Mouse (Mus musculus) limb, embryonic 15.5 days (tissue): ENCODE results near the gene Cdc26. TPM values are rescaled to one million over a fixed set of nuclear protein-coding genes. Genes with fewer than 3 reads are reported as not detected.
A peak's percentile ranks its signal among the peaks of the same experiment; 100 is the strongest.

ENCODE experiments used
- ATAC-seq: fragments of 200-750 bp; cut with Nextera tagmentation; 2 replicates; pipeline ENCODE4 v1.8.0; 2017; ENCODE audit warnings: low read depth, moderate TSS enrichment; ENCODE audit not compliant: insufficient number of reproducible peaks, low FRiP score, low TSS enrichment
- H3K27ac ChIP-seq: fragments of 300-500 bp; sonication (generic); 2 replicates; pipeline ENCODE4 v1.5.1; 2015; ENCODE audit warnings: moderate library complexity, mild to moderate bottlenecking, inconsistent platforms
- H3K27me3 ChIP-seq: fragments of 300-500 bp; sonication (generic); 2 replicates; pipeline ENCODE4 v1.6.1; 2015; ENCODE audit warnings: inconsistent platforms
- H3K36me3 ChIP-seq: fragments of 300-500 bp; sonication (generic); 2 replicates; pipeline ENCODE4 v1.6.1; 2015; ENCODE audit warnings: inconsistent platforms
- H3K4me1 ChIP-seq: fragments of 300-500 bp; sonication (generic); 2 replicates; pipeline ENCODE4 v1.6.1; 2015; ENCODE audit warnings: inconsistent platforms
- H3K4me2 ChIP-seq: fragments of 300-500 bp; sonication (generic); 2 replicates; pipeline ENCODE4 v1.6.1; 2015; ENCODE audit warnings: mild to moderate bottlenecking, inconsistent platforms
- H3K4me3 ChIP-seq: fragments of 300-500 bp; sonication (generic); 2 replicates; pipeline ENCODE4 v1.5.1; 2015; ENCODE audit warnings: mild to moderate bottlenecking, inconsistent platforms
- H3K9ac ChIP-seq: fragments of 300-500 bp; sonication (generic); 2 replicates; pipeline ENCODE4 v1.6.1; 2015; ENCODE audit warnings: inconsistent platforms
- H3K9me3 ChIP-seq: fragments of 300-500 bp; sonication (generic); 2 replicates; pipeline ENCODE4 v1.6.1; 2016; ENCODE audit warnings: inconsistent platforms
- WGBS: fragments of 180-500 bp; shearing (Covaris S2); methylation state at CpG from one replicate; pipeline ENCODE4 v1.1.7; 2015; 5-methylcytosine and 5-hydroxymethylcytosine counted together
- polyA plus RNA-seq: library from polyadenylated mRNA; unstranded; fragments of >200 nt; fragmentation: Nextera tagmentation; extraction: Ambion mirVana; gene quantifications from 2 replicates; pipeline ENCODE4 v1.2.1, GENCODE M21; 2015

Cdc26 gene
- polyA plus RNA-seq, 1 experiment from 2014 or later: 156 TPM

- H3K27ac ChIP-seq: no peak overlapping the region
- H3K4me1 ChIP-seq: peaks cover 2% of the 10 kb centered on the region; the same call in 1 of the 2 replicates
- no peak for ATAC-seq
- H3K9ac ChIP-seq: no peak overlapping the region
- no peak overlapping the region for H3K4me2 ChIP-seq
- H3K36me3 ChIP-seq: no peaks in the 10 kb centered on the region
- no peaks in the 10 kb centered on the region for H3K9me3 ChIP-seq
- no peaks in the 10 kb centered on the region for H3K27me3 ChIP-seq
- 43% methylated on average over 7 of the region's 7 CpGs for WGBS
- no peak overlapping the region for H3K4me3 ChIP-seq
These were observed 34.8 kb downstream of the Cdc26 start for GRCm38 (mm10) chr4:62373668-62374067.

- no peak overlapping the region for H3K4me3 ChIP-seq
- ATAC-seq: no peak
- WGBS: 75% methylated on average over 9 of the region's 9 CpGs
- no peak overlapping the region for H3K4me2 ChIP-seq
- H3K9ac ChIP-seq: no peak overlapping the region
- H3K9me3 ChIP-seq: no peaks in the 10 kb centered on the region
- H3K36me3 ChIP-seq: no peaks in the 10 kb centered on the region
- H3K27me3 ChIP-seq: no peaks in the 10 kb centered on the region
- H3K4me1 ChIP-seq: peaks cover 2% of the 10 kb centered on the region; the same call in 1 of the 2 replicates
- H3K27ac ChIP-seq: no peak overlapping the region
These were observed 35.5 kb downstream of the Cdc26 start for GRCm38 (mm10) chr4:62372818-62373520.

- Histone ChIP-seq H3K27me3 (no peaks in the 10 kb centered on the region), H3K9ac (no peak overlapping the region), H3K4me1 (peaks cover 2% of the 10 kb centered on the region; the same call in 1 of the 2 replicates), H3K4me3 (no peak overlapping the region), H3K27ac (no peak overlapping the region), H3K4me2 (no peak overlapping the region), H3K9me3 (no peaks in the 10 kb centered on the region), H3K36me3 (no peaks in the 10 kb centered on the region)
- WGBS: 48% methylated on average over 1 of the region's 1 CpGs
- ATAC-seq: no peak
These were observed 36.0 kb downstream of the Cdc26 start for GRCm38 (mm10) chr4:62372410-62372809.

- no peaks in the 10 kb centered on the region for H3K9me3 ChIP-seq
- H3K4me2 ChIP-seq: no peak overlapping the region
- no peaks in the 10 kb centered on the region for H3K36me3 ChIP-seq
- no peak for ATAC-seq
- H3K9ac ChIP-seq: no peak overlapping the region
- WGBS: 84% methylated on average over 3 of the region's 3 CpGs
- peaks cover 2% of the 10 kb centered on the region; the same call in 1 of the 2 replicates for H3K4me1 ChIP-seq
- no peak overlapping the region for H3K27ac ChIP-seq
- H3K4me3 ChIP-seq: no peak overlapping the region
- no peaks in the 10 kb centered on the region for H3K27me3 ChIP-seq
These were observed 39.4 kb downstream of the Cdc26 start for GRCm38 (mm10) chr4:62369091-62369490.

GRCm38 (mm10) chr4:62367586-62367985 lies 40.9 kb downstream of the Cdc26 start:
- Histone ChIP-seq H3K9me3 (no peaks in the 10 kb centered on the region), H3K27ac (no peak overlapping the region), H3K9ac (no peak overlapping the region), H3K4me2 (no peak overlapping the region), H3K4me3 (no peak overlapping the region), H3K4me1 (peaks cover under 1% of the 10 kb centered on the region; the same call in 1 of the 2 replicates), H3K27me3 (no peaks in the 10 kb centered on the region), H3K36me3 (no peaks in the 10 kb centered on the region)
- ATAC-seq: no peak
- WGBS: 87% methylated on average over 6 of the region's 6 CpGs

- Histone ChIP-seq H3K4me1 (peaks cover 6% of the 10 kb centered on the region; the same call in 1 of the 2 replicates), H3K4me3 (no peak overlapping the region), H3K27me3 (no peaks in the 10 kb centered on the region), H3K27ac (no peak overlapping the region), H3K4me2 (no peak overlapping the region), H3K36me3 (no peaks in the 10 kb centered on the region), H3K9ac (no peak overlapping the region), H3K9me3 (no peaks in the 10 kb centered on the region)
- WGBS: 84% methylated on average over 4 of the region's 4 CpGs
- ATAC-seq: no peak
These were observed 42.2 kb downstream of the Cdc26 start for GRCm38 (mm10) chr4:62366291-62366690.

GRCm38 (mm10) chr4:62364299-62364698 lies 44.1 kb downstream of the Cdc26 start:
- Histone ChIP-seq H3K27me3 (no peaks in the 10 kb centered on the region), H3K9ac (no peak overlapping the region), H3K4me1 (peaks cover 11% of the 10 kb centered on the region), H3K9me3 (no peaks in the 10 kb centered on the region), H3K4me3 (no peak overlapping the region), H3K27ac (no peak overlapping the region), H3K36me3 (no peaks in the 10 kb centered on the region), H3K4me2 (no peak overlapping the region)
- WGBS: 88% methylated on average over 8 of the region's 8 CpGs
- no peak for ATAC-seq

- Histone ChIP-seq H3K9me3 (no peaks in the 10 kb centered on the region), H3K4me1 (peaks cover 13% of the 10 kb centered on the region), H3K4me2 (no peak overlapping the region), H3K4me3 (no peak overlapping the region), H3K36me3 (no peaks in the 10 kb centered on the region), H3K27me3 (no peaks in the 10 kb centered on the region), H3K27ac (no peak overlapping the region), H3K9ac (no peak overlapping the region)
- no peak for ATAC-seq
- WGBS: 89% methylated on average over 2 of the region's 2 CpGs
These were observed 46.0 kb downstream of the Cdc26 start for GRCm38 (mm10) chr4:62362437-62362836.

GRCm38 (mm10) chr4:62361997-62362396 lies 46.4 kb downstream of the Cdc26 start:
- 89% methylated on average over 1 of the region's 1 CpGs for WGBS
- peak overlapping the region; percentile 67 for H3K4me2 ChIP-seq
- H3K9ac ChIP-seq: no peak overlapping the region
- H3K27ac ChIP-seq: no peak overlapping the region
- 0 out of 2 replicates have a peak, but pooled peaks cover under 1% of the 10 kb centered on the region for H3K36me3 ChIP-seq
- peaks cover 13% of the 10 kb centered on the region for H3K4me1 ChIP-seq
- no peaks in the 10 kb centered on the region for H3K27me3 ChIP-seq
- no peak for ATAC-seq
- H3K4me3 ChIP-seq: peak overlapping the region; percentile 90
- H3K9me3 ChIP-seq: no peaks in the 10 kb centered on the region

GRCm38 (mm10) chr4:62361571-62361970 lies 46.9 kb downstream of the Cdc26 start:
- Histone ChIP-seq H3K4me3 (peak overlapping the region; percentile 90), H3K9me3 (no peaks in the 10 kb centered on the region), H3K27me3 (no peaks in the 10 kb centered on the region), H3K4me2 (peak overlapping the region; percentile 67), H3K4me1 (peaks cover 13% of the 10 kb centered on the region), H3K27ac (no peak overlapping the region), H3K9ac (0 out of 2 replicates have a peak overlapping the region, but pooled peaks have one; percentile 55), H3K36me3 (peaks cover 4% of the 10 kb centered on the region; the same call in 1 of the 2 replicates)
- no peak for ATAC-seq
- 26% methylated on average over 6 of the region's 6 CpGs for WGBS

GRCm38 (mm10) chr4:62360805-62361455 lies 47.5 kb downstream of the Cdc26 start:
- Histone ChIP-seq H3K36me3 (peaks cover 4% of the 10 kb centered on the region; the same call in 1 of the 2 replicates), H3K4me1 (peaks cover 13% of the 10 kb centered on the region), H3K27ac (peak overlapping the region; percentile 72), H3K4me2 (peak overlapping the region; percentile 67), H3K27me3 (no peaks in the 10 kb centered on the region), H3K4me3 (peak overlapping the region; percentile 90), H3K9ac (peak overlapping the region; percentile 55), H3K9me3 (no peaks in the 10 kb centered on the region)
- WGBS: under 1% methylated on average over 19 of the region's 22 CpGs
- peak; percentile 66 for ATAC-seq
